Mouse (Mus musculus) neutrophil, adult 5-6 weeks (primary cell): ENCODE results near the gene Fkbp6. TPM values are rescaled to one million over a fixed set of nuclear protein-coding genes. Genes with fewer than 3 reads are reported as not detected.

Experiments
- ATAC-seq: fragments of 151-379, 151-347 bp; 2 replicates; pipeline ENCODE4 v1.8.0; 2017; ENCODE audit warnings: mild to moderate bottlenecking, moderate TSS enrichment; ENCODE audit not compliant: insufficient number of reproducible peaks, poor library complexity, low FRiP score, severe bottlenecking; ENCODE audit errors: extremely low read depth
- total RNA-seq: library from RNA; stranded (forward); fragments of 200-1000 nt; gene quantifications from 2 replicates; pipeline ENCODE4 v1.2.3, GENCODE M21; 2017

Gene Fkbp6
- total RNA-seq, 1 experiment from 2014 or later = not detected

DNA sequence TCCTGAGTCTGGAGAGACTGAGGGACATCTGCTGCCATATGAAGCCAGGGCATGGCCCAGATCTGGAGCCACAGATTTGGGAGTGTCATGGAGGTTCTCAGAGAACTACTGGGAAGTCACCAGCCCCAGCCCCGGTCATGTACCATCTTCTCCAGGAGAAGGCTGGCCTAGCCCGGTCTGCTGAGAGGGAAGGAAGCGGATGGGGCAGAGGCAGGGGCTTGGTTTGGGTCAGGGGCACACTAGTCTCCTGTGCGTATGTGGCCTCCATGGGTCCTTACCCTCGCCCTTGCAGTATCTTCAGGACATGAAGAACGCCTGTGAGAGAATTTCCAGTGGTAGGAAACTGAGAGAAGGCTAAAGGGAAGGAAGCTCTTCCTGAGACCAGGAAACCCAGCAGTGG lies 59.1 kb downstream of the Fkbp6 start:
- ATAC-seq = no peak

DNA sequence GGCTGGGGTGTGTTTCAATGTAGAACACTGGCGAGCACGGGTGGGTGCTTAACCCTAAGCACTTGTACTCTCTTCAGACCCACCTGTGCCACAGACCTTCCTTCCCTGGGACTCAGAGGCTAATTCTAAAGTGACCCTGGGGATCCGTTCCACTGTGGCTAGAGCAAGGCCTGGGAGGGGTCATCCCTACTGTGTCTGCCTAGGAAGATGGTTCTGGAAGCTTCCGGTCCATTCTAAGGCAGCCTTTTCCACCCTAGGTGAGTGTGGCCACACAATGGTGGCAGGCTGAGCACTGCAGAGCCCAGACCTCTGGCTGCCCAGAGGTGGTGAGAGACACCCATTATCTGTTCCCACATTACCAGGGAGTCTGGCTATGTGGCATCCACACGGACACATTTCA lies 62.9 kb downstream of the Fkbp6 start:
- ATAC-seq = no peak

DNA sequence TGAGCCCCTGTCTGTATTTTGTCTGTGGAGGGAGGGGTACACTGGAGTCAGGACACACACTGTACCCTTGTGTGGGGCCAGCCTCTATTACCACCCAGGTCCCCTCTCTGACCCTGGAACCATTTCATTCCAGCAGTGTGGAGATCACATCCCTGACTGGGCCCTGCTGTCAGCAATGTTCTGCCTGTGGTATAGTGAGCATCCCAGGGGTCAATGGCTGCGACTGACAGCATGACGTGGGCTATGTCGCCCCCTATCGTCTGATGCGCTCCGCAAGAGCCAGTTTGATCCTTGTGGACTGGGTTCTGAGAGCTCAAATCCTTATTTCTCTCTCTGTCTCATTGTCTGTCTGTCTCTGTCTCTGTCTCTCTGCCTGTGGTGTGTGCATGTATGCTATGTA lies 63.7 kb downstream of the Fkbp6 start:
- peak; percentile 36; the same call in 1 of the 2 replicates for ATAC-seq

DNA sequence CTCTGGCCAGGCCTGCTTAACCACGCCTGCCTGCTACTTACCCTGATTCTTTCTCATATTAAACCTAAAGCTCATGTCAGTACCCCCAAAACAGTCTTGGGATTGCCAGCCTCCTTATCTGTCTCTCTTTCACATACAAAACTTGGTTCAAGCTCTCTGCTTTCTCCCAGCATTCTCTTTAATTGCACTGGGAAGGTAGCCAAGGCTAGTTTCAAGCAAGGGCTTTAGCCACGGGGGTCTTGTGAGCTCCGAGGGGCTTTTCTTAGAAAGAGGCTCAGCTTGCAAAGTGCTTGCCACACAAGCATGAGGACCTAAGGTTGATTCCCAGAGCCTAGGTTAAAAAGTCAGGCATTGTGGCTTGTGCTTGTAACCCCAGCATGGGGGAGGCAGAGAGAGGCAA lies 64.6 kb downstream of the Fkbp6 start:
- ATAC-seq = no peak

DNA sequence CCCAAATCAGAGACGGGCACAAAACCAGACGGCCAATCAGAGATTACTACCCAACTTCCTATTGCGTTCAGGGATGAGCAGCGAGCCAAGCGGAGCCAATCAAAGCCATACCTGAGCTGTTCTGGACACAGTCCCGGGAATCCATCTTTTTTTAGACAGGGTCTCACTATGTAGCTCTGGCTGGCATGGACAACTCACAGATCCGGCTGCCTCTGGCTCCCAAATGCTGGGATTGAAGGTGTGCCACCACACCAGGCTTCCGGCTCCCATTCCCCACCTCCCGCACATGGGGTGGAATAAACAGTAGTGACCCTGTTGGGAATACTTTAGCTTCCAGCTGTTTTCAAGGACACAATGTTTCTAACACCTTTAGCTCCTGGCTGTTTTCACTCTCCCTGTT lies 69.6 kb downstream of the Fkbp6 start:
- ATAC-seq = no peak

DNA sequence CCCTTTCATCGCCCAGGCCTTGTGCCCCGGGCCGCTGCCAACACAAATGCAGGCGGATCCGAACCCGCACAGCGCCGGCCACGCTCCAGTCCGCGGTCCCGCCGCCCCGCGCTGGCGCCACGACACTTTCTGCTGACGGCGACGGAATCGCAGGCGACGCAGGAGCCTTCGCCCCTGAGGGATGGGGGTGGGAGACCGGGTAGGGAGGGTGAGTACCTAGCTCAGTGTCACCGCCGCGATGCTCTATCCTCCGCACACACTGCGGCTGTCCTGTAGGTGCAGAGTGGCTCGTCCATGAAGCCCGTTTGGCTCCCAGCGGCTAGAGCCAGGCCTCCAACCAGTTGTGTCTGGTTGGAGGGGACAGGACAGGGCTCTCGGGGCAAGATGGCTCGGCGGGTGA lies 73.2 kb downstream of the Fkbp6 start:
- no peak for ATAC-seq

DNA sequence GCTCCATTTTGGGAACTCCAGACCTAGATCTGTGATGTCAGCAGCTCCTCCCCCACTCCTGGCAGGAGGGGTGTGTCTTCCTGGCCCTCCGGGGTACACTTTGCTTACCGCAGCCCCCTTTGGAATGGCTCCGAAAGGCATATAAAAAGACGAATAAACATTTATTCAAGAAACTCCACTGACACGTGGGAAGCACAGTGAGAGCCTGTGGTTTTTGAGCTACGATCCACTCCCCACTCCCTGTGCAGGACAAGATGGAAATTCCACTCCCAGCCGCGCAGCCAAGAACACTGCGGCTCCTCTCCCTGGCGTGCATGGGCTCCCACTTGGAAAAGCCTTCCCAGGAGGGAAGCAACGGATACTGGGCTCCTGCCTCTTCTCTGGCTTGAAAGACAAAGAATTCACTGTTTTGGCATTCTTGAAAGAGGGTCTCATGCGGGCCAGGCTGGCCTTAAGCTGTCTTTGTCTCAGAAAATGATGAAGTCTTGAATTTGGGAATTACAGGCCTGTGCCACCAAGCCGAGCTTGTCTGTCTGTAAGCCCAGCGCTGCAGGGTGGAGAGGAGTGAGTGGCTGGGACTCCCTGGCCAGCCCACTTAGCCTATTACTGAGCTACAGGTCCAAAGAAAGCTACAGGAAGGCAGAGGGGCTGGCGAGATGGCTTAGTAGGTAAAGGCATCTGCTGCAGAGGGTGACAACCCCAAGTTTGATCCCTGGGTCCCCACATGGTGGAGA lies 75.0 kb downstream of the Fkbp6 start:
- ATAC-seq = no peak

DNA sequence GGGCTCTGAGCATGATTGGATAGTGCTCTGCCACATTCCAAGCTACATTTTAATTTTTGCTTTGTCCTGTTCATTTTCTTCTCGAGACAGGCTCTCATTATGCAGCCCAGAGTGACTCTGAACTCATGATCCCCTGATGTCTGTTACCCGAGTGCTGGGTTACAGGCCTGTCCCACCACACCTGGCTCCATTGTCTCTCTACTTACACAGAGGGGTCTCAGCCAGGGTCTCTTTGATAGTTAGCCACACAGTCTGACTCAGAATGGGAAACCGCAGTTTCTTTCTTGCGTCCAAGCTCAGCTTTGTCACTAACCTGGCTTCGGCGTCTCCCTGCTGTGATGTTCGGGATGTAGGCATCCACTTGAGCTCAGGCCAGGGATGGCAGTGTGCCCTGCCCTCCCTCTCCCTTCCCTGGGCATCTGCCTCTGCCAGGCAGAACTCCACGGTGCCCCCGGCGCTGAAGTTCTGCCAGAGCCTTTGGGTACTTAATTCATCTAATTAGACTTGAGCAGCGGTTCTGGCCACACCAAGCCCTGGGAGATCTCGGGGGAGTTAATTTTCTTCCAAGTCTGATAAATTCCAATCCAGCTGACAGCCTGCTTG lies 78.2 kb downstream of the Fkbp6 start:
- no peak for ATAC-seq

DNA sequence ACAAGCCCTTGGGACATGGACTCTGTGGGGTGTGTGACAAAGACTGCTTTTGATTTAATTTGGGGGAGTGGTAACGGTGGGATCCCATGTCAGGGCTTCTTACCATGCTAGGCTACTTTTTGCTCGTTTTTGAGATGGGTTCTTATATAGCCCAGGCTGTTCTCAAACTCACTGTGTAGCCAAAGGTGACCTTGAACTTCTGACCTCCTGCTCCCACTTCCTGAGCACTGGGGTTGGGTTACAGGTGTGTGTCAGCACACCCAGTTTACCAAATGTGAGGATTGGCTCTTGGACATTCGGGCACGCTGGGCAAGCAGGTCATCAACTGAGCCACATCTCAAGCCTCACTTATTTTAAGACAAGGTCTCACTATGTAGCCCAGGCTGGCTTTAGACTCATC lies 79.5 kb downstream of the Fkbp6 start:
- ATAC-seq = no peak

DNA sequence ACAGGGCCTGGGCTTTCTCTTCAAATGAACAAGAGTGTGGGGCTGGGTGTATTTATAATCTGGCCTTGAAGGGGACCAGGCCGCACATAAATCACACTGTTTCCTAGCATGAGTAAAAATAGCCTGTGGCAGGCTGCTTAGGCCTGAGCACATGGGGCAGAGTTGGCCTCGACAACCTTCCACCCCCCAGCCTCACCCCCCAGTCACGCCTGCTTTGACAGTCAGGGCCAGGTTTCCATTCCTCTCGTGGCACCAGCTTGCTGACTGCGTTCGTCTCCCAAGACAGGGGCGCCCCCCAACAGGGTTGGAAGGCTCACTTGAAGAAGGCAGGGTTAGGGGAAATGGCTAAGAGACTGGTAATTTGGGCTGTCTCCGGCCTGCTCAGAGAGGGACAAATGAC lies 80.4 kb downstream of the Fkbp6 start:
- no peak for ATAC-seq

DNA sequence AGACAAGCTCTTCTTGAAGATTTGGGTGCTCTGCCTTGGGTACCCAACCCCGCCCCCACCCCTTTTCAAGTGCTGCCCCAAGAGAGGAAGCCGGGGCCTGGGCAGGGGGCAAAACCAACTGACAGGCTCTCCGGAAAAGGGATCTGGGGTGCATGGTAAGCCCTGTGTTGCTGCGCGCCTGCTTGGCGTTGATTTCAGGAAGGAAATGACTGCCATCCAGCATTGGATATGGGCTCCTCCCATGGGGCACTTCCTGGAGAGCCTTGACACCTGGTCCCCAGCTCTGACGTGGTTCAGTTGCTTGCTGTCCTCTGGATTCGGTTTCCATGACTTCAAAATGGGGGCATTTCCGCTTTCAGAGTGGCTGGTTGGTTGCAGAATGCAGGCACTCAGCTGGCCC lies 85.3 kb downstream of the Fkbp6 start:
- no peak for ATAC-seq

DNA sequence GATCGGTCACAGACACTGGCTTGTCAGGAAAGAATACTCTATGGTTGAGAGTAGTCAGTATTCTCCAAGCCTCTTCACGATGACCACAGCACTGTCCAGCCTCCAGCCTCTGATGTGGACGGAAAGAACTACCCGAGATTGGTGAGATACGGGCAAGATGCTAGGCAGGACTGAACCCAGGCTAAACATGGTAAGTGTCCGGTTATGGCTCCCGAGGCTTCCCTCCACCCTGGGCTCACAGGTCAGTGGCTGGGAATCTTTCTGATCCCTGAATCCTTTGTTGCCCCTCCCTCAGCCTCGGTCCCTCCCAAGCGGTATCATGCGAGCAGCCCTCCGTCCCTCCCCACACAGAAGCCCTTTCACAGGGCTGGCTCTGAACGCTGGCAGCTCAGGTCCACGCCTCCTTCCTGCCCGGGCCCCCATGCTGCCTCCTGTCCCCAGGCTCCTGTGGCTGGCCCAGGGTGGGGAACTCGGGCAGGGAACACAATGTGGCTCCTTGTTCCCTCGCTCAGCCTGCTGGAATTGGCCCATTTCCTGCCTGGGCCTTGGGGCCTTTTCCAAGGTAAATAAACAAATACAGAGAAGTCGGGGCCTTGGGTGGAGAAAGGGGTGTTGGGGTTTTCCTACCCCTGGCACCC lies 85.9 kb downstream of the Fkbp6 start:
- ATAC-seq = no peak

DNA sequence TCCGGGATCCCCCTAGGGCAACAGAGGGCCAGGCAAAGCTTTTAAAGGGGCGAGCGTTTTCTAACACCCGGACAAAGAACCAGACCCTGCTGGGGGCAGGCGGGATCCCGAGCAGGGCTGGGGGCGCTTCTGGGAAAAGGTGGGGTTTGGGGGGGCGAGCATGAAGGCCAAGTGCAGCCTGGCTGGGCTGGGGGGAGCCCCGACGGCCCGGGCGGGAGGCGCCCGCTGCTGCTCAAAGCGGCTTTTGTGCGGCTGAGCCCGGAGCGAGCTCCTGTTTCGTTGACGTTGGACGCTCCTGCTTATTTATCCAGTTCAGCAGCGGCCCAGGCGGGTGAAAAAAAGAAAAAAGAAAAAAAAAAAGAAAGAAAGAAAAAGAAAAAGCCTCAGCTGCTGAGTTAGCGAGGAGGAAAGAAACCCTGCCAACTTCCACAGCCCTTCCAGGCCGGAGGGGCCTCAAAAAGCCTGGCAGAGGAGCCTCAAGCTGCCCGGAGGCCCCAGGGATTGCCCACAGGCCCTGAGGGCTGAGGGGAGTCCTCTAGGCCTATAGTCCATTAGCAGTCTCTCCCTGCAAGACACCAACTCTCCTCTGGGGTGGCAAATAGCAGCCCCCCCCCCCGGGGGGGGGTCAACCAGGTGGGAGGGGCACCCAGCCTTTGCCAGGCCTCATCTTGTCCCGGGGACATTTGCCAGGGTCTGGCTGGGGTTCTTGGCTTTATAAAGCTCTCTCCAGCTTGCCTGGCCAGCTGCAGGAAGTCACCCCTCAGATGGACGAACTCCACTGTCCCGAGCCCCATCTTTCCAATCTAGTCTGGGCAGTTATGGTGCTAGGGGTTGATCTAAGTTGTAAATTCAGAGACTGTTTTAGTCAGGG lies 91.3 kb downstream of the Fkbp6 start:
- ATAC-seq = no peak

DNA sequence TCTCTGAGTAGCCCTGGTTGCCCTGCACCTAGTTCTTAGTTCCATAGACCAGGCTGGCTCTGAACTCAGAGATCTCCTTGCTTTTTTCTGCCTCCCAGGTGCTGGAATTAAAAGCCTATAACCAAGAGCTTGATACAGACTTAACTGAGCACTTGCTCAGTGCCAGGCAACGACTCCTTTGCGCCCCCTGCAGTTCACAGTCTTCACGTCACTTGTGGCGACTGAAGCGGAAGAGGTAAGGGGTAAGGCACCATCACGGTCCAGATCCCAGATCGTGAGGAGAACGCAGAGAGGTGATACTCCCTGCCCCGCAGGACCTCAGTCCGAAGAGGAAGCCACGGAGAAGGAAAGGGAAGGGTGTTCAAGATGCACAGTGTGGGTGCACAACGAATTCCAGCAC lies 92.3 kb downstream of the Fkbp6 start:
- ATAC-seq = no peak

DNA sequence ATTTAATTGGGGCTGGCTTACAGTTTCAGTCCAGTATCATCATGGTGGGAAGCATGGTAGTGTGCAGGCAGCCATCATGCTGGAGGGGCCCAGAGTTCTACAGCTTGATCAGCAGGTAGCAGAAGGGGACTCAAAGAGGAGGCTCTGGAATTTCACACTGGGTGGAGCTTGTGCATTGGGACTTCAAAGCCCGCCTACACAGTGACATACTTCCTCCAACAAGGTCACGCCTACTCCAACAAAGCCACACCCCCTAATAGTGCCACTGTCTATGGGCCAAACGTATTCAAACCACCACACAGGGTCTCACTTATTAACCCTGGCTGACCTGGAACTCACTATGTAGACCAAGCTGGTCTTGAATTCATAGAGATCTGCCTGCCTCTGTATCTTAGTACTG lies 93.7 kb downstream of the Fkbp6 start:
- ATAC-seq = no peak

DNA sequence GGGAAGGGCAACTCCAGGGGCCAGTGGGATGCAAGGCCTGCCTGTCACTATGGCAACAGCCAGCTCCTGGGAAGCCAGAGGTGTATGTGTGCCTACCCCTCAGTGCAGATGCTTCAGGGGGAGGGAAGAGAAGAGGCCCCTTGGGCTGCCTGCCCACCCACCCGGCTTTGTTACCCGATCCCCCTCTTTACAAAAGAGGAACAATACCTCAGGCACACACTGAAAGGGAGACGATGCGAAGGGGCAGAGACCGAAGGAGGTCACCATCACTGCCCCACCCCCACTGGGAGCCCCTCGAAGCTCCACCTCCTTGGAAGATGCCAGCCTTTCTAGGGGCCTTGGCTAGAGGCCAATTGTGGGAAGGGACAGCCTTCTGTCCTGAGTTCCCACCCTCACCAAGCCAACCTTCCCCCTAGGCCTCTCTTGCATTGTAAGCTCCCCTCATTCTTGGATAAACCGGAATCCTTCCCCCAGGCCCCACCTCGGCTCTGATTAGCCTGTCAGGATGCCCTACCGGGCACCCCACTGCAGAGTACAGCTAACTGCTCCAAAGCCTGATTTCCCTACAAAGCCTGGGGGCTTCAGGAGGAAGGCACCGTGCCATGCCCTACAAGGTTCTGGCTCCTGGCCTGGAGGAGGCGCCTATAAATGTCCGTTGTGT lies 96.0 kb downstream of the Fkbp6 start:
- ATAC-seq = no peak

DNA sequence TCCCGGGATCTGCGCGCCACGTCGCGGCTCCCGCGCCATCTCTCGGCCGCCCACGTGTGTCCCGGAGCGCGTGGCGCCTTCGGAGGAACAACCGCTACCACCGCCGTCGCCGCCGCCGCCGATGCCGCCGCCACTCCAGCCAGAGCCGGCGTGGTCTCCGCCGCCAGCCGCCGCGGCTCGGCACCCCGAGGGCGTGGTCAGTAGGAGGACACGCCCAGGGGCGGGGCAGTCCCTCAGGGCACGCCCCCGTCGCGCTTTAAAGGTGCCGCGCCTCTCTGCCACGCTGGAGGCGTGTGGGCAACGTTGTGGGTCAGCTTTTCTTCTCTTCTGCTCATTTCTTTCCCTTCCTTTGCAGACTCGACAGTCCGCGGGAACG lies 98.8 kb downstream of the Fkbp6 start, which contains the start of gene Fzd9:
TSS of gene Fzd9 (minus strand) at position 152 of the 376 bp plus-strand sequence.
- ATAC-seq = peak; percentile 48; the same call in 1 of the 2 replicates

DNA sequence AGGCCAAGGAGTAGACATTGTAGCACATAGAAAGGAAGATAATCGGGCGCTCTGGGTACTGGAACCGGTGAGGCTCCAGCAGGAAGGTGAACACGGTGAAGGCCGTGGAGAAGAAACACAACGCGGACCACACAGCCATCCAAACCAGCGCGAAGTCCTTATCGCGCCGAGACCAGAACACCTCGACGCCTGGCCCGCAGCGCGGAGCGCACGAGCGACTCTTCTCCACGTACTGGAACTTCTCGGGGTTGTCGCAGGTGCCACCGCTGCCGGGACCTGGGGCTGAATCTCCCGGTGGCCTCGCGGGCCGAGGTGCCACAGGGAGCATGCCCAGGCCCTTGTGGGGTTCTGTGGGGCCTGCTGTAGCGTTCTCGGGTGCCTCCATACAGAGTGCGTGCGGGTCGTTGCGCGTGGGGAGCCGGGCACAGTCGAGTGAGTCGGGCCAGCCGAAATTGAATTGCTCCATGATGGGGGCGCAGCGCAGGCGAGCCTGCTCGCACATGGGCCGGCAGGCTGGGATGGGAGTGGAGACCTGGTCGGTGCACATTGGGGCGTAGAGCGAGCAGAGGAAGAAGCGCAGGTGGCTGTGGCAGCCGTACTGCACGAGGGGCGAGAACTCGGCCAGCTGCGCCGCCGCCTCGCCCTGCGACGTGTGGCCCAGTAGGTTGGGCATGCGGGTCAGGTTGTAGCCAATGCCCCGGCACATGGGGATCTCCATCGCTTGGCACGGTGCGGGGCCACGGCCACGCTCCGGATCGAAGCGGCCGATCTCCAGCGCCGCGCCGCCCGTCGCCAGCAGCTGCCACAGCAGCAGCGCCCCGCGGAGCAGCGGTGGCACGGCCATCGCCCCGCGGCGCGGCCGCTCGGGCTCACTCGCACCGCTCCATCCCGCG lies 99.4 kb downstream of the Fkbp6 start:
- ATAC-seq = no peak
